Mouse (Mus musculus) embryonic stem cell, embryonic (primary cell): ENCODE data around the gene Hoxd9.

Experiments
- CTCF ChIA-PET, 4 experiments: fragments of 300-600 bp in 2 of 4; fragments of 350-600 bp in 2 of 4; sonication (Branson Sonifier 250); formaldehyde crosslinking; loops; one replicate each; lab custom pipeline; 2022; ENCODE audit warnings: inconsistent platforms in 2 of 4; lab: Charles Lee
- POLR2A ChIA-PET, 4 experiments: fragments of 300-600 bp in 2 of 4; fragments of 350-600 bp in 2 of 4; sonication (Branson Sonifier 250); formaldehyde crosslinking; loops; one replicate each; lab custom pipeline; 2022; ENCODE audit warnings: antibody characterized with exemption in 4 of 4, inconsistent platforms in 1 of 4; lab: Charles Lee

Gene Hoxd9

DNA sequence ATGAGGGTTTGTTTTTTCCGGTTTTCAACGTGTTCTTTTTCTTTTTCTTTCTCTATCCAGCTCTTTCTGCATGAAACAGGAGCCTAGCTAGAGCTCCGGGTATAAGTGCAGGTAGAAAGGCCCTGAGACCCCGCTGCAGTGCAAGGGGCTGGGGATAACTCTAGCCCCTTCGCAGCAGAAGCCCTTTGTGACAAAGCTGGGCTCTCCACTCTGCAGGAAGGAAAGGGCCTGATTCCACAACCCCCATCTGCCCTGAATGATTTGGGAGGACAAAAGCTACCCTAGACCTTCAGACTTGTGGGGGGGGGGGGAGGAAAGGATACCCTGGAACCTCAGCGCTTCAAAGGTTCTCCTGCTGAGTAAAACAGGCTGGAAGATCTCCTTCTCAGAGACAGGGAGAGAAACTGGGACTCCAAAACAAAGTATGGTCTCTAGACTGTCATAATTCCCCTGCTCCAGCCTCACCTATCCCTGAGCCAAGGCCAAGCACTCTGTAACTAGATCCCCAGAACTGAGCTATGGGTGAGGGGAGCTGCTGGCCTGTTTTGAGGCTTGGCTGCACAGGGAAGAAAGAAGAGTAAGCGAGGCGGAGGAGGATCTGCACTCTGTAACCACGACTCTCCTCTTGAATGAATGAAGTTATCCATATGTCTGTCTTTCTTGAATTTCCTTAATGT lies 21.0 kb upstream of the Hoxd9 start:
- CTCF ChIA-PET = interaction anchor here in 2 of 4 experiments (0.6 to 1.0 kb wide), 3 partner anchors 13 to 54 kb away, joined by 3 to 21 read pairs (median 5); no protein-coding TSS in a partner anchor
- POLR2A ChIA-PET = interaction anchor here in 2 of 4 experiments (0.6 to 1.4 kb wide), 5 partner anchors 10 to 343 kb away, joined by 3 to 4 read pairs (median 3); no protein-coding TSS in a partner anchor

DNA sequence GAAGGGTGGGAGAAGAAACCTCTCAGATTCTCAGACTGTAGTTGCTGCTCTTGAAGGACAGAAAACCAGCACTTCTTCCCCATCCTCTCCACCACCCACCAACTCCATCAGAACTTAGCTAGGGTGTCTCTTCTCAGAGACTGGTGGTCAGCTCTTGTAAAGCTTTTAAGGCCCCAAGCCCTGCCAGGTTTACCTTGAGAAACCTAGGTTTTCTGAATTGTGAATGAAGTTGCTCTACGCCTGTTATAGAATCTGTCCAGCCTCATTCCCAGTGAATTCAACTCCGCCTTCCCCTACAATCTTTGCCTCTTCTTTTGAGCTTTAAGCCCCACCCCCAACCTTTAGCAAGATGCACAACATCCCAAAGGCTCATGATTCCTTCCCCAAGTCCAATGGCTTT lies 20.4 kb upstream of the Hoxd9 start:
- ChIA-PET POLR2A (interaction anchor here in 2 of 4 experiments (0.9 to 1.4 kb wide), 4 partner anchors 10 to 19 kb away, joined by 3 to 5 read pairs (median 4); no protein-coding TSS in a partner anchor), CTCF (interaction anchor here in 1 of 4 experiments (0.6 to 0.7 kb wide), 2 partner anchors 16 to 54 kb away, joined by 5 to 21 read pairs; no protein-coding TSS in a partner anchor)

DNA sequence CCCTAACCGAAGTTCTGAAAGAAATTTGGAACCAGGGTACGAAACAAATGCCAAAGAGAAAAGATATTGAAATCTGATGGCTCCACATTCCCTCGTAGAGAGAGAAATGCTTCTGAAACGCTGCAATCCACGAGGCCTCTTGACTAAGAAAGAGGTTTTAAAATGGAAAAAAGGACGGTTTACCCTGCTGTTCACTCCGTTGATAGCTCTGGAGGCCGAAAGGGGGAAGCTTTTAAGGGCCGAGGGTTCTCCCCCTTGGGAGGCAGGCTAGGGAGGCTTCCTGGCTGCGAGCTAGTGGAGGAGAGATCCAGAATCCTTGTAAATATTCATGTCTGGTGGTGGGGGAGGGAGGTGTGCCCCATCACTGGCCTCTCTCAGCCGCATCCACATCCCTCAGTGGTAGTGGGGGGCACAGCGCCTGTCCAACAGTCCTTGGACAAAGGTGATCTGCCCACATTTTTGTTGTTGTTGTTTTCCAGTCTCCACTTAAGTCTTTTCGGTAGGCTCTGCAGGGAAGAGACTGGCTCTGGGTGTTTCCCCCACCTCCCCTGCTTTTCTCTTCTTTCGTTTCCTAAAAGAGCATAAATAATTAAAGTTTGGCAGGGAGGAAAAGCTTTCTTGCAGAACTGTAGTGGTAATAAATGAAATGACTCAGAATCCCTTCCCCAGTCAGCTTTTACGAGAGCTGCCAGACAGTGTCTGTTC lies 18.5 kb upstream of the Hoxd9 start, which contains the start of gene Hoxd11:
Gene Hoxd11, plus strand, starts transcription at position 667 of the 705 bp plus-strand sequence.
- CTCF ChIA-PET = interaction anchor here in 2 of 4 experiments (0.9 to 1.4 kb wide), 3 partner anchors 10 to 23 kb away, joined by 3 to 6 read pairs (median 4); no protein-coding TSS in a partner anchor

DNA sequence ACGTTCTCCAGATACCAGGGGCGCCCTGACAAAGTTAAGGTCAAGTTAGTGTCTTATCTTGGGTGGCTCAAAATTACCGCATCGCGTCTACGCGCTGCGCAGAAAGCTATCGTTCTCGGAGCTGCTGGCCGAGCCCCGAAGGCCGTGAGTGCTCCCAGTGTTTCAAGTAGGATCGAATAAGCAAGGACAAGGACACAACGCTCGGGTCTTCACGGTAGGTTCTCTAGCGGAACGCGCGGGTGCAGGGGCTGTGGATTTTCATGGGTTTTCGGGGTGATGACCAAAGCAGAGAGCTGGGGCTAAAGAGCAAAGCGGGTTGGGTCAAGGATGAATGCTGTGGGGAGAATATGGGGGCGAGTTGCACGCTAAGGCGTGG lies 17.9 kb upstream of the Hoxd9 start:
- POLR2A ChIA-PET = interaction anchor here in 3 of 4 experiments (0.7 to 2.0 kb wide), 7 partner anchors 11 to 22 kb away, joined by 3 to 7 read pairs (median 3); partner anchors contain the start of genes Hoxd10 (in 1 of the 3) and Hoxd13 (in 1 of the 3)
- CTCF ChIA-PET = interaction anchor here in 3 of 4 experiments (0.8 to 1.4 kb wide), 5 partner anchors 10 to 24 kb away, joined by 3 to 6 read pairs (median 3); partner anchors contain the start of gene Hoxd10 (in 1 of the 3)

More for the DNA sequence above, 18.5 kb upstream of the Hoxd9 start, which contains the start of gene Hoxd11:
- POLR2A ChIA-PET = interaction anchor here in 2 of 4 experiments (0.7 to 2.0 kb wide), 5 partner anchors 11 to 14 kb away, joined by 3 to 7 read pairs (median 3); partner anchors contain the start of genes Hoxd10 (in 1 of the 2) and Hoxd13 (in 1 of the 2)

DNA sequence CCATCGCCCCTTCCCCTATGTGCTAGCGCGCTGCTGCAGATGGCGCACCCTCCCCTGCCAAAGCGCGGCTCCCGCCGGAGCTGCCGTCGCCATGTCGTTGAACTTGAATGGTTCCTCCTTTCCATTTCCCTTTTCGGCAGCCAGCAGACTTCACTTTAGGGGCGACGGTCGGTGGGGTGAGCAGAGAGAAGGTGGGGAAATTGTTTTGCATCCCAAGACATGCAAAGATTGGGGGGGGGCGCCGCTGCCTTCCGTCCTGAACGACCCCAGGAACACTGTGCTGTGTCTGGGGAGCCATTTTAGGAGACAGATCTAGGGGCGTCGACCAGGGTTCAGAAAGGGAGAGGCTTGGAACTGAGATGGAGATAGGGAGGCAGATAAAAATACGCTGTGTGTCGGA lies 17.5 kb upstream of the Hoxd9 start:
- POLR2A ChIA-PET = interaction anchor here in 3 of 4 experiments (0.6 to 2.0 kb wide), 8 partner anchors 10 to 1188 kb away, joined by 3 to 7 read pairs (median 4); partner anchors contain the start of genes Hoxd10 (in 1 of the 3) and Hoxd13 (in 1 of the 3)
- CTCF ChIA-PET = interaction anchor here (0.6 to 1.4 kb wide), 7 partner anchors 9 to 71 kb away, joined by 3 to 6 read pairs (median 4); partner anchors contain the start of gene Hoxd10 (in 1 of the 4)

DNA sequence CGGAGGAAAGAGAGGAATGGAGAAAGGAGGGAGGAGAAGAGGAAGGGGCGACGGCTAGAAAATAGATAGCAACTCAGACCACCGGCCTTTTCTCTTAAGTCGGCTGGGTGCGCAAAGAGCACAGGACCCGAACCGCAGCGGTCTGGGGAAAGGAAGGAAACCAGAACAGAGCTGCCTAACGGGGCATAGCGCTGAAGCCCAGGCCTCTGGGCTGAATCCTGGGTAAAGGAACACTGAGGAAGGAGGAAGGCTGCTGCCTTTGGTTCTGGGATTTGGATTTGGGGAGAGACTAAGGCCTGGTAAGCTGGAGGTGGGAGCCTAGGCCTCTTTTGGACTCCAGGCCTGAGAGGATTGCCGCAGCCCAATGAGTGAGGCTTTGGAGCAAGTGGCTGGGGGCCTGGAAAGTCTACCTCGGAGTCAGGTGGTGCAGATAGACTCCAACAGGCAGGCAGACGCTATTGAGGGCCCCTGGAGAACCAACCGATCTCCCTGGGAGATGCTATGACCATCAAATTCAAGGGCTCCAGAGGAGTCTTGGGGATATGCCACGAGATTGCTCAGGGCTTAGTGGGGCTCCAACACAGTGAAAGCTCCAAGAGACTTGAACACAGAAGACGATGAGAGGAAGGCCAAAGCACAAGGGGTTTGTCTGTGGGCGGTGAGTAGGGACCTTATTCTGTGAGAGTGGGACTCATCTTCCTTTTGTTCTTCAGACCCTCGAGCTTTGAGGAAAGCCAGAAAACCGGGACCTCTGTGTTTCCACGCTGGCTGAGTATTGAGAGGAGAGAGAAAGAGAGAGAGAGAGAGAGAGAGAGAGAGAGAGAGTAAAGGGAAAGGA lies 16.7 kb upstream of the Hoxd9 start:
- POLR2A ChIA-PET = interaction anchor here in 3 of 4 experiments (0.6 to 2.0 kb wide), 13 partner anchors 9 to 636 kb away, joined by 3 to 7 read pairs (median 3); partner anchors contain the start of gene Hoxd13 (in 1 of the 3)
- CTCF ChIA-PET = interaction anchor here (0.6 to 1.4 kb wide), 7 partner anchors 10 to 70 kb away, joined by 3 to 7 read pairs (median 4); partner anchors contain the start of gene Hoxd10 (in 1 of the 4)

DNA sequence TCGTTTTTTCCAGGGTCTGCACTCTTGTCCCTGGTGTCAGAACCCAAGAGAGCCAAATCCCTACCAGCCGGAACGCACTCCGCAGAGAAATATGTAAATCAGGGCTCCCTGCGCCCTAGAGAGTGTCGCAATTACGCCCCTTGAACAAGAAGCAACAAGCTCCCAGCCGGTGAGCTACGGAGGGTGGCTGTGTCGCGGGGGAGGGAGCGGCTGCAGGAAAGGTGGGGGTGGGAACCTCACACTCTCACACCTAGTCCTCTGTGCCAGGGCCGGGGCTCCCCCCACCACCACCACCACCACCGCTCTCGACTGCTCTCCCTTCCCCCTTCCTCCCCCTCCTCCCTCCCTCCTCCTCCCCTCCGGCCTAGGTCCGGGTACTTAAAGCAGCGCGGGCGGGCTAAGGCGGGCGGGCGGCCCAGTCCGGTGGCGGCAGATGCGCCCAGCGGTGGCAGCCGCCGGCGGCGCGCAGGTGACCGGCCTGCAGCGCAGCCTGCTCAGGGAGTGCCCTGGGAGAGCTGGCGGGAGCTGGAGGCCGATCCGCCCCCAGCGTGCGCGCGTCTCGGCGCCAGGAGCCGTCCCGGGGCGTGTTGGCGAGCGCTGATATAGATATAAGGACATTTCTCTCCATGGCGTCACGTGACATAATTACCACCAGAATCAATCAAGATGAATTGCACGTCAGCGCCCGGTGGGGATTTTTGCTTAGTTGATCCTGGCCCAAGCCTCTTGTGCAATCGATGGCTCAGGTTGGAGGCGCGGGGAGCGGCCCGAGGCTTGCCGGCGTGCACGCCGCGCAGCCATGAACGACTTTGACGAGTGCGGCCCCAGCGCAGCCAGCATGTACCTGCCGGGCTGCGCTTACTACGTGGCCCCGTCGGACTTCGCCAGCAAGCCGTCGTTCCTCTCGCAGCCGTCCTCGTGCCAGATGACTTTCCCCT lies 15.7 kb upstream of the Hoxd9 start:
- ChIA-PET POLR2A (interaction anchor here in 3 of 4 experiments (0.5 to 1.3 kb wide), 11 partner anchors 9 to 635 kb away, joined by 3 to 7 read pairs (median 3); partner anchors contain the start of gene Hoxd13 (in 1 of the 3)), CTCF (interaction anchor here (0.6 to 1.3 kb wide), 8 partner anchors 10 to 1121 kb away, joined by 3 to 7 read pairs (median 4); partner anchors contain the start of gene Hoxd10 (in 1 of the 4))

DNA sequence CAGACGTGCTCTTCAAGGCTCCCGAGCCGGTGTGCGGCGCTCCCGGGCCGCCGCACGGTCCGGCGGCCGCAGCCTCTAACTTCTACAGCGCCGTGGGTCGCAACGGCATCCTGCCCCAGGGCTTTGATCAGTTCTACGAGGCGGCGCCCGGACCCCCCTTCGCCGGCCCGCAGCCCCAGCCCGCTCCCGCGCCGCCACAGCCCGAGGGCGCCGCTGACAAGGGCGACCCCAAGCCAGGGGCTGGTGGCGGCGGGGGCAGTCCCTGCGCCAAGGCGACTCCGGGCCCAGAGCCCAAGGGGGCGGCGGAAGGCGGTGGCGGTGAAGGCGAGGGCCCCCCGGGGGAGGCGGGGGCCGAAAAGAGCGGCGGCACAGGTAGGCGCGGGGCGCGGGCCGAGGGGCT lies 14.7 kb upstream of the Hoxd9 start:
- CTCF ChIA-PET = no interaction called here
- POLR2A ChIA-PET = interaction anchor here in 3 of 4 experiments (0.6 to 1.1 kb wide), 5 partner anchors 12 to 977 kb away, joined by 3 to 7 read pairs (median 3); partner anchors contain the start of genes Hoxd3 (in 1 of the 3) and Hoxd4 (in 1 of the 3)

DNA sequence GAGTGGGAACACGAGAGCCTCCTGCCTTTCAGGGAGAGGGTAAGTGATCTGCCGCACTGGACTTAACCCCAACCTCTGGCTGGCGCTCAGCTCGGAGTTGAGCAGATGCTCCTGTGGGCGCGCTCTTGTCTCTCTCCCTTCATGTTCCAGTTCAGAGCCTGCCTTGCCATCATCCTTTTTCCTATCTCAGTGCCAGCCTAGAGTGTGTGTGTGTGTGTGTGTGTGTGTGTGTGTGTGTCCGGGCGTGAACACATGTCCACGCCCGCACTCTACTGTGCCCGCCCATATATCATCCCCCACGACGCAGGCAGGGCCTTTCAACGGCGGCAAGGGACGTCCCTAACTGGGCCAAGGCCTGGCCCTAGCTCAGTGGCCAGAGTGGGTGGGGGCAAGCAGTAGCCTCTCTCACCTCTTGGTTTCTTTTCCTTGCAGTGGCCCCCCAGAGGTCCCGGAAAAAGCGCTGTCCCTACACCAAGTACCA lies 14.0 kb upstream of the Hoxd9 start:
- ChIA-PET CTCF (no interaction called here), POLR2A (interaction anchor here in 3 of 4 experiments (0.6 to 1.1 kb wide), 5 partner anchors 13 to 977 kb away, joined by 3 to 7 read pairs (median 3); partner anchors contain the start of genes Hoxd3 (in 1 of the 3) and Hoxd4 (in 1 of the 3))

DNA sequence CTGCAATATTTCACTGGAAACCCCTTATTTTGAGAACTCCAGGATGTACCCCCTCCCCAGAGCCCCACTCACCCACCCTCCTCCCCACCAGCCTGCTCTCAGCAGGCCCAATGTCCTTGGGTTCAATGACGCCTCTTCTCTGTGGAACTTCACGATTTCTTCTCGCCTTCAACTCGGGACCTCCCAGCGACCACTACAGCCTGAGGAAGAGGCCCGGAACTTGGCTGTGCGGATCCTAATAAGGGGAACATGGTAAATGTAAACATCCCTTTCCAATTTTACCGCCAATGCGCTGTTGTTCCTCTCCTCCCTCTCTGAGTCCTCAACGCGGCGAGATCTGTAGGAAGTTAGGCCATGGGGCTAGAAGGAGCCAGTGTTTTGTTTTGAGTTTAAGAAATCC lies 13.4 kb upstream of the Hoxd9 start:
- POLR2A ChIA-PET = interaction anchor here in 1 of 4 experiments (1.0 kb wide), 1 partner anchor 22 kb away, joined by 3 read pairs; no protein-coding TSS in a partner anchor
- CTCF ChIA-PET = no interaction called here

DNA sequence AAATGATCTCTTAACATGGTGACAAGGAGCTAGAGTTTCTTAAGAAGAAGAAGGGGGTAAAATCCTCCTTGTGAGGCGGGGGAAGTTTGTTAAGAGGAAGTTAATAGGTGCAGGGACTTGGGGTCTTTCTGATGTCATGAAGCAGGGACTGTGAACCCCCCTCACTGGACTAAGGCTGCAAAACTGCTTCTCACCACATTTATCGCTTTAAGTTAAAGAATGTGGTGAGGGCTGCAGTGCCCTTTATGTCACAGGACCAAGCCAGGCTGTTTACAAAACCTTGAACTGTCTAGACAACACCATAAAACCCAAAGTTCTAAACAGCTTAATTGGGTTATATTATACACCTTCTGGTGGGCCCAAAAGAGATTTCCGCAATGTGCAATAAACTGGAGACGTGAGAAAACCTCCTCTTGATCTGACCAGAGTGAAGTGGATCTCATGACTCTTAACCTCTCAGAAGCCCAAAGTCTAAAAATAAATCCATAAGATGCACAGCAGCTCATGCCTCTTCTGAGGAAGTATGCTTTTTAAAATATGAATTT lies 12.4 kb upstream of the Hoxd9 start:
- ChIA-PET CTCF (interaction anchor here in 2 of 4 experiments (0.6 to 0.7 kb wide), 2 partner anchors 20 to 621 kb away, joined by 3 to 4 read pairs; no protein-coding TSS in a partner anchor), POLR2A (interaction anchor here in 3 of 4 experiments (0.6 to 1.4 kb wide), 6 partner anchors 21 to 1415 kb away, joined by 3 to 4 read pairs (median 3); no protein-coding TSS in a partner anchor)

DNA sequence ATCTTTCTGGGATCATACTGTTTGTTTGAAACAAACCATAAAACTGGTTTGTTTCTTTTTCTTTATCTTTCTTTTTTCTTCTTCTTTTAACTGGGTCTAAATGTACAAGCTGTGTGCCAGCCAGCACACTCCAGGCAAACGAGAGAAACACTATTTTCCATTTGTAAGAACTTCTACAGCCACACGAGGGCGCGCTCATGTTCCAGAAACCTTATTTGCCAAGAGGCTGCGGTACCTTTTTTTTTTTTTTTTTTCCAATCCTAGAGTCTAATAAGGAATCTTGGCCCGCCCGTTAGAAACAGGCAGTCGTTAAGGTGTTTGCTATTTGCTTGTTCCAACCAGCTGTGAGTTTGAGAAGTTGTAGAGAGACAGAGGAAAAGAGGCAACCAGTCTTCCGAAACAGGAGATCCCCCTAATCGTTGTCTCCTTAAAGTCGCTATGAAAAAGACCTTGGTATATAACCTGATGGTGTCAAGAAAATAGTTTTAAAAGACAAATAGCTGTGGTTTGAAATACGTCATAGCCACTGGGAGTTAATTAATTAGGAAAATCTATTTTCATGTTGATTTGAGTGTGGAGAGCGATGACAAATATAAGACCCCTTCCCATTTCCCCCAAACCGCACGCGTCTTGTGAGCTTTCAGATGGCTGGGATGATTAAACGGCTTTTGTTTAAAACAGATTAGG lies 11.1 kb upstream of the Hoxd9 start:
- ChIA-PET POLR2A (interaction anchor here in 2 of 4 experiments (0.7 to 1.4 kb wide), 3 partner anchors 14 to 57 kb away, joined by 3 to 6 read pairs (median 3); no protein-coding TSS in a partner anchor), CTCF (interaction anchor here (0.6 to 1.2 kb wide), 17 partner anchors 8 to 1171 kb away, joined by 3 to 10 read pairs (median 4); partner anchors contain the start of gene Hoxd9 (in 1 of the 4))

DNA sequence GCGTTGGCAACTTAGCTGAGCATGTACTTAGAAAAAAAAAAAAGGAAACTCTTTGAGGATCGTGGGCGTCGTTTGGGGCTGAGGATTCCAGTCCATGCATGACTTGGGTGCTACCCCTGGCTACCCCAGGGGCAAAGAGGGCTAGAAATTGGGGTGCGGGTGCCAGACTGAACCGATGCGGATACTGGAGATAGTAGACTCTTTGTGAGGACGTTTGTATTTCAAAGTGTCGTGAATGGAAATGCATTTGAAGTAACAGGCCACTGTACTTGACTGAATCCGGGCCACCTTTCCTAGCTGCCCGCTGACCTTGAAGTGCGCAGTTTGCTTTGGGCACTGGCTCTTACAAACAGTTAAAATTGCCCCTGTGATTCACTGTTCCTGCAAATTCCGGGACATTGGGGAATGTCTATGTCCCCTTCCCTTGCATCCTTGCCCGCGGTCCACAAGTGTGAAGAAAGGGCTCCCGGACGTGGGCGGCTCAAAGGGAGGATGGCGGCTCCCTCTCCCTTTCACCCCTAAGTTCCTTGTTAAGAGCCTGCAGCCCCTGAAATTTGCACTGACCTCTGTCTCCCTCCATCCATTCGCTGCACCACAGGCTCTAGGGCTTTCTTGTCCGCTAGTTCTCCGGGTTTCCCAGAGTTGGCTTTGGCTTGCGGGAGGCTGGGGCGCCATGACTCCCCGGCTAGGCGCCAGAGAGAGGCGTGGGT lies 10.4 kb upstream of the Hoxd9 start:
- ChIA-PET POLR2A (interaction anchor here in 1 of 4 experiments (1.1 kb wide), 1 partner anchor 19 kb away, joined by 5 read pairs; no protein-coding TSS in a partner anchor), CTCF (interaction anchor here (0.6 to 1.2 kb wide), 8 partner anchors 9 to 879 kb away, joined by 3 to 10 read pairs (median 4); no protein-coding TSS in a partner anchor)
